Mouse (Mus musculus) neural tube, embryonic 15.5 days (tissue): ENCODE measurements around the gene U2af1. TPM values are rescaled to one million over a fixed set of nuclear protein-coding genes. Genes with fewer than 3 reads are reported as not detected.

Experiments
- ATAC-seq: fragments of 200-750 bp; cut with Nextera tagmentation; 2 replicates; pipeline ENCODE4 v1.8.0; 2017; ENCODE audit warnings: mild to moderate bottlenecking, moderate TSS enrichment, moderate library complexity; ENCODE audit not compliant: low FRiP score
- H3K27ac ChIP-seq: fragments of 300-500 bp; sonication (generic); replicated peaks from 2 replicates; pipeline ENCODE4 v1.5.1; 2015; ENCODE audit warnings: mild to moderate bottlenecking, inconsistent platforms
- H3K27me3 ChIP-seq: fragments of 300-500 bp; sonication (generic); replicated peaks from 2 replicates; pipeline ENCODE4 v1.6.1; 2015; ENCODE audit warnings: inconsistent platforms
- H3K36me3 ChIP-seq: fragments of 300-500 bp; sonication (generic); 2 replicates; pipeline ENCODE4 v1.6.1; 2015; ENCODE audit warnings: inconsistent platforms
- H3K4me1 ChIP-seq: fragments of 300-500 bp; sonication (generic); 2 replicates; pipeline ENCODE4 v1.6.1; 2015; ENCODE audit warnings: inconsistent platforms
- H3K4me2 ChIP-seq: fragments of 300-500 bp; sonication (generic); 2 replicates; pipeline ENCODE4 v1.6.1; 2015; ENCODE audit warnings: inconsistent platforms, mild to moderate bottlenecking, moderate library complexity
- H3K4me3 ChIP-seq: fragments of 300-500 bp; sonication (generic); replicated peaks from 2 replicates; pipeline ENCODE4 v1.5.1; 2015; ENCODE audit warnings: mild to moderate bottlenecking, inconsistent platforms
- H3K9ac ChIP-seq: fragments of 300-500 bp; sonication (generic); replicated peaks from 2 replicates; pipeline ENCODE4 v1.6.1; 2015; ENCODE audit warnings: mild to moderate bottlenecking, inconsistent platforms
- H3K9me3 ChIP-seq: fragments of 300-500 bp; sonication (generic); replicated peaks from 2 replicates; pipeline ENCODE4 v1.6.1; 2016; ENCODE audit warnings: inconsistent platforms
- WGBS: fragments of 180-500 bp; shearing (Covaris S2); methylation state at CpG from one replicate; pipeline ENCODE4 v1.1.7; 2015; ENCODE audit warnings: mixed read lengths; 5-methylcytosine and 5-hydroxymethylcytosine counted together
- polyA plus RNA-seq: library from polyadenylated mRNA; unstranded; fragments of >200 nt; fragmentation: Nextera tagmentation; extraction: Ambion mirVana; gene quantifications from 2 replicates; pipeline ENCODE4 v1.2.1, GENCODE M21; 2015

U2af1 gene
- polyA plus RNA-seq, 1 experiment from 2014 or later: 176 TPM

DNA sequence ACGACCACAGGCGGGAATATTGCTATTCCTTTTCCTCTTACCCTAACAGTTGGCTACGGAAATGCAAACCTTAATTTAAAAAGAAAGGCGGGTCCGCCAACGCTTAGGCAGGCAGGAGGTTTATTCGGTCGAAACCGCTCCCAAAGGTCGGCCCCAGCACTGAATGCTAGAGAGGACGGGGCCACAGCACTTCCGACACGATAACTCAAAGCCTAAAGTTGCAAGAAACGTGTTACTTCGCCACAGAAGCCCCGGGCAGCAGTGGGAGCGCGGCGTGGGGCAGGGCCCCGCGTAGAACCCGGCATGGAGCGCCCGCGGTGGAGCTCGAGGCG lies 590 bp downstream of the U2af1 start:
- Histone ChIP-seq H3K27me3 (no peaks in the 10 kb centered on the region), H3K36me3 (peaks cover 26% of the 10 kb centered on the region), H3K4me3 (peak overlapping the region; percentile 88), H3K27ac (peak overlapping the region; percentile 88), H3K9ac (peak overlapping the region; percentile 91), H3K4me2 (peak overlapping the region; percentile 71), H3K9me3 (no peaks in the 10 kb centered on the region), H3K4me1 (peaks cover 29% of the 10 kb centered on the region)
- WGBS: under 1% methylated on average over 25 of the region's 27 CpGs
- ATAC-seq: no peak; the same call in 1 of the 2 replicates

DNA sequence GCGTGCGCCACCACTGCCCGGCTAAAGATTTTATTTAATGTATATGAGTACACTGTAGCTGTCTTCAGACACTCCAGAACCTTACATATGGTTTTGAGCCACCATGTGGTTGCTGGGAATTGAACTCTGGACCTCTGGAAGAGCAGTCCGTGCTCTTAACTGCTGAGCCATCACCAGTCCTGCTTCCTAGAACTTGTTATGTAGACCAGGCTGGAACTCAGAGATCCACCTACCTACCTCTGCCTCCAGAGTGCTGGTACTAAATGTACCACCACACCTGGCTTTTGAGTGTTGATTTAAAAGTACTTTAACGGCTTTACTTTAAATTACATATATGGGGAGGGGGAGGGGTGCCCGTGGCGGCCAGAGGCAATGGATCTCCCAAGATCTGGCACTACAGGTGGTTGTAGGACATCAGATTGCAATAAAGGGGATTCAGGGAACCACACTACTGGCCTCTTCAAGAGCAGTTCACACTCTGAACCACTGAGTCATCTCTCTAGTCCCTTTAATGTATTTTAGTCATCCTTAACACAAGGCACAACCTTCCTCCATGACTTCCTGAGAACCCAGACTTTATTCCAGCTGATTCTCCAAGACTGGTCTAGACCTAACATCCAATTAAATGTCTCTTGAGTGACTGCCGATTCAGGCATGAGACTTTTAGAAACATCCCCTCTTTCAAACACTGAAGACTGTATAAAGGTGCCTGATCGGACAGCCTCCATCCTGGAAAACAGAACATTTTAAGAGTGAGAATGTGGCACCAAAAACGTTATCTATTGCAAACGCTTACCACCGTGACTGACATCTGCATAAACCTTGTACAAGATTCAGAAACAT lies 1.3 kb downstream of the U2af1 start:
- no peaks in the 10 kb centered on the region for H3K27me3 ChIP-seq
- ATAC-seq: no peak
- H3K4me1 ChIP-seq: peaks cover 29% of the 10 kb centered on the region
- peak overlapping the region; percentile 88 for H3K4me3 ChIP-seq
- H3K27ac ChIP-seq: no peak overlapping the region
- peak overlapping the region; percentile 71 for H3K4me2 ChIP-seq
- H3K9ac ChIP-seq: peak overlapping the region; percentile 91
- 58% methylated on average over 12 of the region's 12 CpGs for WGBS
- no peaks in the 10 kb centered on the region for H3K9me3 ChIP-seq
- H3K36me3 ChIP-seq: peaks cover 33% of the 10 kb centered on the region

DNA sequence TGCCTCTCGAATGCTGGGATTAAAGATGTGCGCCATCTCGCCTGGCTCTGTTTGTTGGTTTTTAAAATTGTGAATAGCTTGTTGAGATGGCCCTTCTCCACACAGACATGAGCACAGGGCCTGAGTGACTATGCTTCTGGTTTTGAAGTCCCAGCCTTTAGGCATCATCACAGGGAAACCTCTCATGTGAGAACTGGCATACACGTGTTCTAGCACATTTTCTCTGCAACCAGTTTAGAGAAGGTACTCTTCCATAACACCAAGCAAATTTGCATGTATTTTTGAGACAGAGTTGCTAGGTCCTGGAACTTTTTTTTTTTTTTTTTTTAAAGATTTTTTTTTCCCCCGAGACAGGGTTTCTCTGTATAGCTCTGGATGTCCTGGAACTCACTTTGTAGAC lies 2.0 kb downstream of the U2af1 start:
- Histone ChIP-seq H3K4me2 (no peak overlapping the region), H3K36me3 (peaks cover 40% of the 10 kb centered on the region), H3K9ac (no peak overlapping the region), H3K27ac (no peak overlapping the region), H3K4me3 (peak overlapping the region; percentile 88; the same call in 1 of the 2 replicates), H3K9me3 (no peaks in the 10 kb centered on the region), H3K4me1 (peaks cover 29% of the 10 kb centered on the region), H3K27me3 (no peaks in the 10 kb centered on the region)
- 91% methylated on average over 5 of the region's 5 CpGs for WGBS
- ATAC-seq: no peak

DNA sequence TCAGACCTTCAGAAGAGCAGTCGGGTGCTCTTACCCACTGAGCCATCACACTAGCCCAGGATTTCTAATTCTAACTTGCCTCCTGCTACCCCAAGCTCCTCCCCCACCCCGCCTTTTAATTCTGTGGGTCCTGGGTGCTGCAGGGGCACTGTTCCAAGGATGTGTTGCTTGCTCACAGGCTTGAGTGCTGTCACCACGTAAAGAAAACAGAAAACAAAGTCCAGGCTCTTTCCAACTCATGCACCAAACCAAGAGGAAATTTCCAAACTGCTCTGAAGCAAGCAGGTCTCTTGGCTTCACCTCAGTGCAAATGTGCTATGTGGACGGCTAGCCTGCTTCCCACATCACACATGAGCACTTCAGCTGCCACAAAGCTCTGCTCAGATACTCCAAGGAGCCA lies 3.3 kb downstream of the U2af1 start:
- ATAC-seq: no peak

DNA sequence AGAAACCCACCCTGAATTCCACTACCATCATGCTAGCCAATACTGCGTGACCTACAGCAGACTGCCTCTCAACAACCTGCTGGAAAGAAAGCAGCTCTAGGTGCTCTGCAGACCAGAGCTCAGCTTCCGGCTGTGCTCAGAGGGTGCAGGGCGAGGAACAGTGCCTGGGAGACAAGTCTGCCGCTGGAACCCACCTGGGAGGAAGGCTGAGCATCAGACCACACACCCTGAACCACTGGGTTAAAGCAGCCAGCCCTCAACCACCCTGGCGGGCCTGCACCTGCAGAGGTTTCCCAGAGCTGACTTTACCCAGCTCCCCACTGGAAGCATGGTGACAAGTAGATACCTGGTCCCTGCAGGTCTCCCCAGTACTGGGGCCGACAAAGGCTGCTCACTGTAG lies 5.4 kb downstream of the U2af1 start:
- no peak overlapping the region for H3K4me3 ChIP-seq
- no peak for ATAC-seq
- H3K27ac ChIP-seq: no peak overlapping the region
- H3K36me3 ChIP-seq: peaks cover 73% of the 10 kb centered on the region
- H3K4me2 ChIP-seq: no peak overlapping the region
- H3K27me3 ChIP-seq: no peaks in the 10 kb centered on the region
- WGBS: 84% methylated on average over 6 of the region's 6 CpGs
- no peaks in the 10 kb centered on the region for H3K9me3 ChIP-seq
- H3K9ac ChIP-seq: no peak overlapping the region
- peaks cover 26% of the 10 kb centered on the region for H3K4me1 ChIP-seq

More for the DNA sequence above, 3.3 kb downstream of the U2af1 start:
- Histone ChIP-seq H3K4me1 (peaks cover 29% of the 10 kb centered on the region), H3K27ac (no peak overlapping the region), H3K36me3 (peaks cover 52% of the 10 kb centered on the region), H3K27me3 (no peaks in the 10 kb centered on the region), H3K9me3 (no peaks in the 10 kb centered on the region), H3K4me3 (no peak overlapping the region), H3K4me2 (no peak overlapping the region), H3K9ac (no peak overlapping the region)
- 83% methylated on average over 4 of the region's 4 CpGs for whole genome bisulfite sequencing

DNA sequence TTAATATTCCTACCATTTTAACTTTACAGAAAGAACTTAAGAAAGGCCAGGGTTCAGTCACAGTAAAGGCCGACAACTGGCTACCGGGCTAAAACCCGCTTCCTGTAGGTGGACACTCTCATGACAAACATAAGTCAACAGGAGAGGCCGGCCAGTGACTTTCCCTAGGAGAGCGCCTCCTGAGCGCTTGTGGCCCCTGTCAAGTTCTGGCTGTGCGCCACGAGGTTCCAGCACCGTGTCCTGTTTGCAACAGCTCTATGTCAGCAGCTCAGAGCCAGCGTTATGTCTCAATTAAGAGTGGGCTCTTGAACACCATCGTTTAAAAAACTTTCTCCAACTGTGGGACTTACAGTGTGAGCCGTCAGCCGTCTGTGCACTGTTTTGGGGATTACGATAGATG lies 6.5 kb downstream of the U2af1 start:
- Histone ChIP-seq H3K9ac (no peak overlapping the region), H3K9me3 (no peaks in the 10 kb centered on the region), H3K27ac (no peak overlapping the region), H3K4me3 (no peak overlapping the region), H3K4me1 (peaks cover 19% of the 10 kb centered on the region), H3K27me3 (no peaks in the 10 kb centered on the region), H3K4me2 (no peak overlapping the region), H3K36me3 (peaks cover 85% of the 10 kb centered on the region)
- WGBS: 87% methylated on average over 14 of the region's 14 CpGs
- no peak for ATAC-seq

DNA sequence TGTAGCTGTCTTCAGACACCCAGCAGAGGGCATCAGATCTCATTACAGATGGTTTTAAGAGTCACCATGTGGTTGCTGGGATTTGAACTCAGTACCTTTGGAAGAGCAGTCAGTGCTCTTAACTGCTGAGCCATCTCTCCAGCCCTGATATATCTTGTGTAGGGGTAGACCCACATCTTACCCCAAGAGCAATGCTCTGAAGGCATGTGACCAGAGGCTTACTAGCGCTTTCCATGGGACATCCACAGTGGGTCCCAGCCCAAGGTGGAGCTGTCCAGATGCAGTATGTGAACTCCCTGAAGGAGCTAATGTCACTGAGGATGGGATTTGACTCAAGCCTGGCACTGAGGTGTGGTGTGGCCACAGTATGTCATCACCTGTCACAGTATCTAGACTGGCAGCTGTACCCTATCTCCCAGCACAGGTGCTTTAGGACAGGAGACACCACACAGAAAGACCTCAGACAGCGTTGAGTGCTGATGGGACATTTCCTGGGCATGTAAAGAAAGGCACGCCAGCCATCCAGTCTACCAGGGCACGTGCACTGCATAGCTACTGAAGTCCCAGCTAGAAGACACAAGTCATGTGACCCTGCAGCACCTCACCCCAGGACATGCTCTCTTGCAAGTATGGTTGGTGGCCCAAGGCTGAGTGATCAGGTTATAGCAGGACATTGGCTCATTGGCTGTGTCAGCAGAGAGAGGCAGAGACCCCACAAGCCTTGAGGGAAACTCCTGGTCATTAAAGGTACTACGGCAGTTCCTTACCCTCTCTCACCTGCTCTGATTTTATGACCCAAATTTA lies 12.3 kb downstream of the U2af1 start:
- Histone ChIP-seq H3K36me3 (peaks cover 60% of the 10 kb centered on the region), H3K4me3 (no peak overlapping the region), H3K4me2 (no peak overlapping the region), H3K9ac (no peak overlapping the region), H3K27ac (no peak overlapping the region), H3K27me3 (no peaks in the 10 kb centered on the region), H3K4me1 (no peaks in the 10 kb centered on the region), H3K9me3 (no peaks in the 10 kb centered on the region)
- ATAC-seq: no peak
- 92% methylated on average over 5 of the region's 5 CpGs for WGBS

DNA sequence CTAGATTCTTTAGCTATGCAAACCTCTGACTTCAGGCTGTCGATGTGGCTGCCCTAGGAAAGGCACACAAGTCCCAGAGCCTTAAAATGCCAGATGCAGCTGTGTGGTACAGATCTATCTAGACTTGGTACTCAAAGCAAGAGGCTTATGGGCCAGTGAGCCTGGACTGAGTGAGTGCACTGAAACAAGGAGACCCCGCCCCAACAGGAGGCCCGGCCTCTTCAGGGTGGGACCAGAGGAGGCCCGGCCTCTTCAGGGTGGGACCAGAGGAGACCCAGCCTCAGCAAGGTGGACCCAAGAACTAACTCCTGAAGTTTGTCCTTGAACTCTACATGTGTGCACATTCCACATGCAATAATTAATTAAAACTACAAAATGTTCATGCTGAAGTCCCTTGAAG lies 15.8 kb downstream of the U2af1 start:
- Histone ChIP-seq H3K27ac (no peak overlapping the region), H3K4me3 (no peak overlapping the region), H3K4me2 (no peak overlapping the region), H3K27me3 (peaks cover 3% of the 10 kb centered on the region; the same call in 1 of the 2 replicates), H3K36me3 (peaks cover 25% of the 10 kb centered on the region), H3K9me3 (no peaks in the 10 kb centered on the region), H3K4me1 (no peaks in the 10 kb centered on the region), H3K9ac (no peak overlapping the region)
- 74% methylated on average over 4 of the region's 4 CpGs for WGBS
- no peak for ATAC-seq

DNA sequence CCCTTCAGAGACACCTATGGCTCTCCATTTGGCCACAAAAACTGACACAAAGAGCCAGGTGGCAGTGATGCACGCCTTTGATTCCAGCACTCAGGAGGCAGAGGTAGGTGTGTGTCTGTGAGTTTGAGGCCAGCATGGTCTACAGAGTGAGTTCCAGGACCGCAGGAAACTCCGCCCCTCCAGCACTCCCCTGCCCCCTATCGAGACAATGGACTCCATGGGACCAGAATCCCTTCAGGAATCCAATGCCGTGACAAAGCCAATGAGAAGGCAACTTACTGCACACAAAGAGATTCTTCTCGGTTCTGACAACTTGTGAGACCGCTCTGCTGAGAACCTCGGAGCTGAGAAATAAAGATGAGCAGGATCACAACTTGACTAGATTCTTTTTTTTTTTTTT lies 16.4 kb downstream of the U2af1 start:
- no peak overlapping the region for H3K27ac ChIP-seq
- peaks cover 4% of the 10 kb centered on the region for H3K4me1 ChIP-seq
- no peak for ATAC-seq
- H3K9me3 ChIP-seq: no peaks in the 10 kb centered on the region
- peaks cover 19% of the 10 kb centered on the region for H3K36me3 ChIP-seq
- 50% methylated on average over 8 of the region's 8 CpGs for WGBS
- no peak overlapping the region for H3K4me2 ChIP-seq
- peaks cover 5% of the 10 kb centered on the region; the same call in 1 of the 2 replicates for H3K27me3 ChIP-seq
- H3K4me3 ChIP-seq: no peak overlapping the region
- no peak overlapping the region for H3K9ac ChIP-seq

DNA sequence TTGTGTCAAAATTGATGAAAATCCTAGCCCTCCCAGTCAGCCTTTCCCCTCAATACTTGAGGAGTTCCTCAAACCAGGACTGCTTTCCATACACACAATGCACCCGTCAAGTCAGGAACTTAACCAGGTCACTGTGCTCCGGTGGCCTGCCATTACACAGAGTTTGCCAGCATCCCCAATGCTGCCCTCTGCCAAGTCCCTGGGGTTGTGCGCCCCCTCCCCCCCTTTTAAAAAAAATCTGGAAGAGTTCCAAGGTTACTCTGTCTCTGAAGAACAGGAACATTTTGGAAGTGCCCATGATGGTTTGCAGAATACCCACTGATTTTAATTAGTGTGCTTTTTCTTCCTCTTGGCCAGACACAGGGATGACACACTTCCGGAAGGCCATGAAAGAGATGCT lies 19.0 kb downstream of the U2af1 start:
- H3K4me1 ChIP-seq: peaks cover 20% of the 10 kb centered on the region
- H3K27me3 ChIP-seq: peaks cover 24% of the 10 kb centered on the region
- no peak for ATAC-seq
- no peak overlapping the region; the same call in 1 of the 2 replicates for H3K27ac ChIP-seq
- WGBS: 49% methylated on average over 4 of the region's 4 CpGs
- no peak overlapping the region for H3K4me3 ChIP-seq
- H3K9me3 ChIP-seq: no peaks in the 10 kb centered on the region
- H3K9ac ChIP-seq: no peak overlapping the region
- no peaks in the 10 kb centered on the region for H3K36me3 ChIP-seq
- H3K4me2 ChIP-seq: no peak overlapping the region

DNA sequence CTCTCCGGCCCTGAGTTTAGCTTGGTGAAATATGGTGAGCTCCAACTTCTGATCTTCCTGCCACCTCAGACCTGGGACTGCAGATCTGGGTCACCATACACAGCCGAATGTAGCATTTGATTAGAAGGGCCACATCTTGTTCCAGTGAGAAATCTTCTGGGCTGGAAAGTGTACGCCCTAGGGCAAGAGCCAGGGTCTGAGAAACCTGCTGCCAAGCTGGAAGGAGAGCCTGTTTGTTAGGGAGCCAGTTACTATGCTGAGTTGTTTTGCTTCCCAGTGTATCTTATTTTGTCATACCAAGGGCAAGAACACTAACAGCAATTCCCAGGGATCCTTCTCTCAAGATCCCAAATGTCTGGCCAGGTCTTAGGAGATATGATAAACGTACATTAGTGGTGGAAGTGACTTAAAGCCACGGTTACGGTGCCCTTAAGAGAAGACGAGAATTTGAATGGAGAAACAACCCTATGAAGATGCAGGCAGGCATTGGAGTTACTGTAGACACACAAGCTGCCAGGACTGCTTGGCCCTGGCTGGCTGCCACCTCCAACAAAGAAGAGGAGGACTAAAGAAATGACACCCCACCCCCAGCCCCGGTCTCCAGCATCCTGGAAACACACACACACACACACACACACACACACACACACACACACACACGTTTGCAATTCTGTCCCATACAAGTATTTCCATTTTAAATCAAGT lies 20.7 kb downstream of the U2af1 start:
- Histone ChIP-seq H3K4me3 (no peak overlapping the region), H3K27ac (peak overlapping the region; percentile 71), H3K4me2 (peak overlapping the region; percentile 99), H3K27me3 (peaks cover 24% of the 10 kb centered on the region), H3K9ac (no peak overlapping the region), H3K9me3 (no peaks in the 10 kb centered on the region), H3K4me1 (peaks cover 20% of the 10 kb centered on the region), H3K36me3 (no peaks in the 10 kb centered on the region)
- no peak for ATAC-seq
- WGBS: 46% methylated on average over 9 of the region's 9 CpGs
